In the genomic region with DNA sequence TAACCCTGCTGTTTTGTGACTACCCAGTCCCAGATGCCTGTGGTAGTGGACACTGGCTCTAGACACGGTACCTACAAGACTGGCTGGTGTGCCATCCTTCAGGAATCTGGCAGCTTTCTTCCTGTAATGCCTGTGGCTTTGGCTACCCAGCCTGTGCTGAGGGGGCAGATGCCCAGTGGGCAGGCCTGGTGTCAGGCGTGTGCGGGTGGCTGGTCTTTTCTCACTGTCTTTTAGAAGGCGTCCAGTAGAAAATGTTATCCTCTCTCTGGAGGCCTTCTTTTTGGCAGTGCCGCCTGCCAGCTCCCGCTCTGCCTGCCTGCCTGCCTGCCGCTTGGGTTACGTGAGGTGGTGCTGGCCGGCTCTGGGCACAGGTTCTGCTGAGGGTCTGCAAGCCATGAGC, we compare ENCODE assay signal across 14 mouse cellular contexts. TPM values are rescaled to one million over a fixed set of nuclear protein-coding genes. Genes with fewer than 3 reads are reported as not detected.
A peak's percentile ranks its signal among the peaks of the same experiment; 100 is the strongest.
DNase-seq lines count a peak whose midpoint lies in the region; ATAC-seq and TF ChIP-seq lines count a peak whose summit lies in the region.
"Had no signal": no experiment of that assay in that cellular context is flagged by ENCODE, and none has a peak within 500 bp of the region (broad histone marks: within the 10 kb centered on the region; RNA-seq: fewer than 3 reads in every experiment).

No protein-coding gene starts in this region.

- TF ChIP-seq POLR2A in limb, embryonic 14.5 days (IDR thresholded peaks at IDR 0.05; ENCODE audit: borderline replicate concordance, extremely low read depth, insufficient read depth, insufficient read length) = no peak

- peaks cover 95% of the 10 kb centered on the region for H3K36me3 ChIP-seq in limb, embryonic 14.5 days (ENCODE audit: control insufficient read depth, insufficient read depth, low read length)
- H3K36me3 ChIP-seq in limb, embryonic 10.5 days = peaks cover 100% of the 10 kb centered on the region

- 0 out of 2 replicates have a peak overlapping the region, but pooled peaks have one; percentile 21 for H3K9ac ChIP-seq in limb, embryonic 14.5 days (ENCODE audit: low read depth, low read length, severe bottlenecking)
- H3K9ac ChIP-seq: forebrain, postnatal 0 days; liver, embryonic 14.5 days; midbrain, embryonic 12.5 days had no signal

- peak; percentile 56 to 57 for DNase-seq in cerebellum, adult 18-20 months
- DNase-seq in cerebellum, adult 8-10 months = no peak
- no peak for DNase-seq in limb, embryonic 14.5 days (ENCODE audit: low spot score)
- no peak for DNase-seq in limb, embryonic 10.5 days (ENCODE audit: low spot score)
- peak; percentile 87 for DNase-seq in Muller cell, postnatal 12 days (ENCODE audit: inconsistent ontology term)
- peak; percentile 69 to 73 for DNase-seq in cerebellum, postnatal 25 days
- no peak for DNase-seq in embryo, embryonic 10.5 days (ENCODE audit: low spot score)
- DNase-seq in spleen, postnatal 14 days (ENCODE audit: low spot score in 2 of 2) = no peak
- DNase-seq: forebrain, postnatal 0 days; heart, adult 2 months; kidney, adult 9 months; right cerebral cortex, postnatal 14 days had no signal

- H3K27me3 ChIP-seq in limb, embryonic 14.5 days (ENCODE audit: control insufficient read depth, insufficient read depth, low read length) = no peaks in the 10 kb centered on the region
- H3K27me3 ChIP-seq in limb, embryonic 10.5 days (ENCODE audit: low read depth, poor library complexity, severe bottlenecking) = no peaks in the 10 kb centered on the region
- H3K27me3 ChIP-seq: midbrain, embryonic 12.5 days had no signal

- no peak overlapping the region for H3K27ac ChIP-seq in limb, embryonic 14.5 days (replicated peaks; ENCODE audit: low read depth, low read length)
- no peak overlapping the region for H3K27ac ChIP-seq in limb, embryonic 10.5 days
- H3K27ac ChIP-seq: heart, adult 2 months; liver, embryonic 14.5 days; midbrain, embryonic 12.5 days had no signal

- WGBS in limb, embryonic 14.5 days = 83% methylated on average over 9 of the region's 9 CpGs
- 92% methylated on average over 9 of the region's 9 CpGs for WGBS in limb, embryonic 10.5 days

- H3K4me3 ChIP-seq in limb, embryonic 14.5 days (replicated peaks; ENCODE audit: low read length) = no peak overlapping the region
- H3K4me3 ChIP-seq in limb, embryonic 10.5 days = no peak overlapping the region
- H3K4me3 ChIP-seq: heart, adult 2 months; midbrain, embryonic 12.5 days had no signal

- peaks cover 4% of the 10 kb centered on the region; the same call in 1 of the 2 replicates for H3K4me1 ChIP-seq in limb, embryonic 14.5 days (ENCODE audit: control insufficient read depth, insufficient read depth, low read length)
- peaks cover 46% of the 10 kb centered on the region for H3K4me1 ChIP-seq in limb, embryonic 10.5 days

- H3K4me2 ChIP-seq in limb, embryonic 14.5 days (replicated peaks; ENCODE audit: low read depth, low read length, severe bottlenecking) = no peak overlapping the region
- H3K4me2 ChIP-seq: midbrain, embryonic 12.5 days had no signal

- no peak for ATAC-seq in limb, embryonic 14.5 days (ENCODE audit: low FRiP score, low read depth)
- ATAC-seq: forebrain, postnatal 0 days had no signal

- H3K9me3 ChIP-seq in limb, embryonic 14.5 days (ENCODE audit: control insufficient read depth, low read length) = no peaks in the 10 kb centered on the region
- H3K9me3 ChIP-seq in limb, embryonic 10.5 days (replicated peaks) = no peaks in the 10 kb centered on the region
- H3K9me3 ChIP-seq: midbrain, embryonic 12.5 days had no signal

RNA-seq across cellular contexts. Expression of a gene that starts 15.9 kb away (rescaled TPM):
- 191 and 202 TPM in 2 replicates for polyA plus RNA-seq in limb, embryonic 14.5 days (2012; rRNA removed)
- polyA plus RNA-seq in limb, embryonic 14.5 days (2014; fragmentation: Nextera tagmentation; extraction: Ambion mirVana) = 94.3 and 115 TPM in 2 replicates
- 225 and 250 TPM in 2 replicates for polyA plus RNA-seq in limb, embryonic 10.5 days (2016; fragmentation: Nextera tagmentation; extraction: Ambion mirVana)

Comparison
In these comparisons a context has a peak if more than half of its experiments do, and no peak if none do; other contexts are left out.
1. DNase-seq: peak in cerebellum, adult 18-20 months (2 of 2), Muller cell, postnatal 12 days (single experiment) and cerebellum, postnatal 25 days (2 of 2); none in cerebellum, adult 8-10 months (single experiment), limb, embryonic 14.5 days (single experiment), limb, embryonic 10.5 days (single experiment), embryo, embryonic 10.5 days (single experiment) and spleen, postnatal 14 days (0 of 2).